Mouse (Mus musculus): ENCODE results near the gene Smim6. TPM values are rescaled to one million over a fixed set of nuclear protein-coding genes. Genes with fewer than 3 reads are reported as not detected.
A peak's percentile ranks its signal among the peaks of the same experiment; 100 is the strongest.

Smim6 gene
- polyA plus RNA-seq, 1 experiment from 2014 or later, result 1.1 TPM

DNA sequence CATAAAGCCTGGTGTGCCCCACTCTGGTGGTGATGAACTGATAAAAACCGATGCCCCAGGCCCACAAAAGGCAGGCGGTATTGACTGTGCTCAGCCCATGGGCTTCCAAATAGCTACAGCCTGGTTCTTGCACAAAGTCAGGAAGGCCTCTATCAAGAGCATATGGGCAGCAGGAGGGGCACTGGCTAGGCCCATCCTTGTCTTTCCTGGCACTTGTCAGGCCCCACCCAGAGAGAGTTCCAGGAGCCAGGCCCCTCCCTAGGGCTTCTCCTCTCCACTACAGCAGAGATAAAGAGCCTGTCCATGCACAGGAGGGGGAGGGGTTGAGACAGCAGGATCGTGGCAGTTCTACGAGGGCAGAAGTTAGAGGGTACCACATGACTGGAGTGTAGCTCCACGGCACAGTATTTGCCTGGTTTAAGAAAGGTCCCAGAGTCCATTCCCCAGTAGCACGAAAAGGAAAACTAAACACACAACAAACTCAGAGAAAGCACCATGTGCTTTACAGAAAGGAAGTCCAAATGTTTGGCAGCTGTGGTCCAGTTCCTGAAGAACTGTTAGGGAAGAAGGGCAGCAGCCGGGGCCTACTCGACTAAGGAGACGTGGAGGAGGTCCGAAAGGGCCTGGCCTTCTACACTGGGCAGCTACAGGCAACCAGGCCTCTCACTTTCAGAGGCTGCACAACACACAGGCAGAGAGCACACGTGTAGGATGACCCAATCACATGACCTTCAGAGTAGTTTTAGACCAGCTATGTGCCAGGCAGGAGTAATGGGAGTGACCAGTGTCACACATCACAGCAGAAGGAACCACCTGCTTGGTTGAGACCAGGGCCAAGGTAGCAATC, 8.2 kb upstream of the Smim6 start:
- Histone ChIP-seq H3K4me1 (peaks cover 32% of the 10 kb centered on the region), H3K4me3 (no peak overlapping the region), H3K27me3 (ENCODE audit: low read depth, poor library complexity, severe bottlenecking) (no peaks in the 10 kb centered on the region), H3K27ac (peak overlapping the region; percentile 31), H3K36me3 (peaks cover 35% of the 10 kb centered on the region), H3K9me3 (replicated peaks) (no peaks in the 10 kb centered on the region)
- no peak for DNase-seq (ENCODE audit: low spot score)
- 72% methylated on average over 11 of the region's 11 CpGs for WGBS

DNA sequence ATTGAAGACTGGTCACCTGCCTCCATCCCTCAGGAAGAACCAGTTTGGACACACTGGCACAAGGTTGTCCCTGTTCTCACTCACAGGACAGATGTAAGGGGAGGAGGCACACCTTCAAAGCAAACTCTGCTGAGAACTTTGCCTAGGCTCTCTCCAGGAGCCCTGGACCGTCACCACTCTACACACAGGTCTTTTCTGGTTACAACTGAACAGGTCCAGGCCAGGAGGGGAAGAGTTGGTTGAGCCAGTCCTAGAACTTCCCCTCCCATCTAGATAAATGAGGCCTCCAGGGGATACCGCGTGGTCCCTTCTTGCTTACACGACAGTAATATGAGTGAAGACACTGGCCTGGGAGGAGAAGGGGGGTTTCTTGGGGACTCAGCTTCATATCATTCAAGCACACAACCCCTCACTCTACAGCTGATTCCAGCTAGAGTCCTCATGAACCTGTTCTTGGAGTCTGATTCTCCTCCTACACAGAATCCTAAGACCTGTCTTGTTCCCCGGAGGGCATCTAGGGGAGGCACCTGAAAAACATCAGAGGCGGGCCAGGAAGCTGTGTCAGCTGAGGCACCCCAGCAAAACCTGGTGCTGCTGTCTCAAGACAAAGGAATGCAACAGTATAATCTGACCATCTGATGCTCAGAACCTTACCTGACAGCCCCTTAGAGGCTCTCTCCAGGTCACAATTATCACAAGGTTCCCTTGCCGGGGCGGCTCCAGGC, 7.4 kb upstream of the Smim6 start:
- Histone ChIP-seq H3K4me1 (peaks cover 24% of the 10 kb centered on the region), H3K27ac (peak overlapping the region; percentile 66; the same call in 1 of the 2 replicates), H3K9me3 (replicated peaks) (no peaks in the 10 kb centered on the region), H3K36me3 (peaks cover 36% of the 10 kb centered on the region), H3K4me3 (no peak overlapping the region), H3K27me3 (ENCODE audit: low read depth, poor library complexity, severe bottlenecking) (no peaks in the 10 kb centered on the region)
- DNase-seq (ENCODE audit: low spot score), result no peak
- 82% methylated on average over 8 of the region's 8 CpGs for WGBS

DNA sequence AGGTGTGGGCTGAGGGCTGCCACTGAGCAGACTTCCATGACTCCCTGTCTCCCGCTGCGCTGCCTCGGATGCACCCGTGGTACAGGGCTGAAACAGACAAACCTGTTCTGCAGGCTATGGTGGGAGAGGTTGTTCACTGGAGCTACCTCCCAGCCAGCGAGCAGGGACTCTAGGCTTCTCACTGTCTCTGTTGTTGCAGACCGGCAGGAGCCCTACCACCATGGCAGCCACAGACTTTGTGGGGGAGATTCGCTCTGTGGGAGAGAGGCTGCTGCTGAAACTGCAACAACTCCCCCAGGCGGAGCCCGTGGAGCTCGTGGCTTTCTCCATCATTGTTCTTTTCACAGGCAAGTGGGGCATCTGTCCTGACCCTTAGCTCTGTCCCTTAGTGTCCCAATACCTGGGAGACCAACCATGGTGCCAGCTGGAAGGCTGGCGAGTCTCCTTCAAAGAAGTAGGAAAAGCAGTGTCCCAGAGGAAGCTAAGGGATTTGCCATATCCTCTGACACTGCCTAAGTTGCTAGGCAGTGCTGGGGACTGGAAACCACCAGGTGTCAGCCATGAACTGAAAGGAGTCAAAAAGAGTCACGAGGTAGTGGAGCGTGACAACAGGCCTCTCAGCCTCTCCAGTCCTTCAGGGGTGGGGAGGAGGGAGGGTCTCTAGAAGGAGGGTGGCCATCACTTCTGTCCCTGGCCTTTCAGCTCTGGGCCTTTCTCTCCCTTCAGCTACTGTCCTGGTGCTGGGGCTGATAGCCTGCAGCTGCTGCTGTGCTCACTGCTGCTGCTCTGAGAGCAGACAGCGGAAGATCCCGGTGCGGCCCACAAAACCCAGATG, 6.6 kb upstream of the Smim6 start:
- no peak overlapping the region for H3K4me3 ChIP-seq
- 63% methylated on average over 16 of the region's 16 CpGs for WGBS
- DNase-seq (ENCODE audit: low spot score), result no peak
- H3K27ac ChIP-seq, result peak overlapping the region; percentile 66
- H3K36me3 ChIP-seq, result peaks cover 37% of the 10 kb centered on the region
- no peaks in the 10 kb centered on the region for H3K9me3 ChIP-seq (replicated peaks)
- H3K4me1 ChIP-seq, result peaks cover 16% of the 10 kb centered on the region
- no peaks in the 10 kb centered on the region for H3K27me3 ChIP-seq (ENCODE audit: low read depth, poor library complexity, severe bottlenecking)

DNA sequence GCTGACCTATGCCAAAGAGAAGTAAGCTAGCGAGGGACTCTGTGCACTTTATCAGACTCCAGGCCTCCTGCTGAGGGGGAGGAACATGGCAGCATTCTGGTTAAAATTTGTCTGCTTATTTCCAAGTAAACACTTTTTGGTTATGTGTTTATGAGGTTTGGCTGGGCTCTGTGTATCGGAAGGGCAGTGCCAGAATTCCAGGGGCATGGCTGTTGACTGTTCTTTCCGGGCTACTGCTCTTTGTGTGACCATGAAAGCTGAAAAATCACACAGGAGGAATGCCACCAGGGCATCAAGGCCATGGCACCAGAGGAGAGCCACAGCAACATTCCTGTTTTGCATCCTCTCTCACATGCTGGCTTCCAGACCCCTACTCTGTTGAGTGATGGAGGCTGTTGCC, 5.7 kb upstream of the Smim6 start:
- Histone ChIP-seq H3K27me3 (ENCODE audit: low read depth, poor library complexity, severe bottlenecking) (no peaks in the 10 kb centered on the region), H3K36me3 (peaks cover 38% of the 10 kb centered on the region), H3K4me3 (no peak overlapping the region), H3K9me3 (replicated peaks) (no peaks in the 10 kb centered on the region), H3K27ac (no peak overlapping the region), H3K4me1 (peaks cover 9% of the 10 kb centered on the region; the same call in 1 of the 2 replicates)
- 85% methylated on average over 3 of the region's 3 CpGs for WGBS
- no peak for DNase-seq (ENCODE audit: low spot score)

DNA sequence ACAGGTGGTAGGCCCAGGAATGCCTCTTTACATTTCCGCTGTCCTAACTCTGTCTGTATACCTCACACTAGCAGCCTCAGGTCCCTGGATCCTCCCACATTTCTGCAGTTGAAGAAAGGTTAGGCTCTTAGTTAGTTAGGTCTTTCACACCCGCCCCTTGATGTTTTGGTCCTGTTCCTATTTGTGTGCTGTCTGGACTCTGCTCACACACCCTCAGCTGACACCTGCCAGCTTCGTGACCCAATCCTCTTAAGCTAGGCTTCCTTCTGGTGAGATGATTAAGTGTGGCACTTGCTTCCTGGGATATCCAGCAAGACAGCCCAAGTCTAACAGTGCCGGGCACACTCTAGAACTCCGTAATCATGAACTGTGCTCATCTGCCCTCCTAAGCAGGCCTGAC, 5.3 kb upstream of the Smim6 start:
- no peaks in the 10 kb centered on the region for H3K27me3 ChIP-seq (ENCODE audit: low read depth, poor library complexity, severe bottlenecking)
- 90% methylated on average over 5 of the region's 5 CpGs for WGBS
- no peak for DNase-seq (ENCODE audit: low spot score)

DNA sequence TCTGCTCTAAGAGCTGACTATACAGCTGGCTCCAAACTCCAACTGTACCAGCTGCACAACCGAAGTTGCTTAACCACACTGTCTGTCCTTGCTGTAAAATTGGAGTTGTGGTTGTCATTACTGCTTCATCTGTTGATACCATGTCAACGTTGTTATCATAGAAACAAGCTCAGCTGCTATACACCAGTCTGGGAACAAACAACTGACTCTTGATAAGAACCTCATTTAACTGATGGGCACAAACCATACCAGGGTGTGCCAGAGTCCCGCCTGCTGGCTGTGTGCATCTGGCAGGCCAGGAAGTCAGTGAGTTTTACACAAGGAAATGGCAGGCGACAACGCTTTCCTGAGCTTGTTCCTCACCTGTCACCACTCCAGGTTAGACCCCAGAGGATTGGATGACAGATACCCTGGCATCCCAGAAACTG, 669 bp upstream of the Smim6 start:
- Histone ChIP-seq H3K9me3 (replicated peaks) (no peaks in the 10 kb centered on the region), H3K4me1 (no peaks in the 10 kb centered on the region), H3K36me3 (peaks cover 57% of the 10 kb centered on the region), H3K27me3 (ENCODE audit: low read depth, poor library complexity, severe bottlenecking) (no peaks in the 10 kb centered on the region), H3K4me3 (no peak overlapping the region), H3K27ac (no peak overlapping the region)
- 96% methylated on average over 5 of the region's 5 CpGs for WGBS
- no peak for DNase-seq (ENCODE audit: low spot score)

More for the DNA sequence above, 5.3 kb upstream of the Smim6 start:
- Histone ChIP-seq H3K4me1 (peaks cover 9% of the 10 kb centered on the region; the same call in 1 of the 2 replicates), H3K36me3 (peaks cover 41% of the 10 kb centered on the region), H3K9me3 (replicated peaks) (no peaks in the 10 kb centered on the region), H3K4me3 (no peak overlapping the region), H3K27ac (no peak overlapping the region)

DNA sequence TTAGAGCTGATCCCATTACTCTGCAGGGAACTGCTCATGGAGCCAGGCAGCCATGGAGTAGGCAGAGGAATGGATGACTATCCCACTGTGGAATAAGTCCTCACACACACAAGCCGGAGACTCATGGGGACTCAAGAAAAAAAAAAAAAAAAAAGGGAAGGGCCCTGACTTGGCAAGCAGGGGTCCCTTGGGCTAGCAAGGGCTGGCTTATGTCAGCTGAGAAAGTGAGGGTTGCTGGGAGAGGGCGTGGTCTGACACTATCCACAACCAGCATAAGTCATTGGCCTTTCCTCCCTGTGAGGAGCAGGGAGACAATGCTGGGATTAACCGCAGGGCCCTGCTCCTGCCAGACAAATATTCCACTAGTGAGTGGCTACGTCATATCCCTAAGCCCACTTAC, 4.8 kb downstream of the Smim6 start:
- no peak for DNase-seq (ENCODE audit: low spot score)
- Histone ChIP-seq H3K27me3 (ENCODE audit: low read depth, poor library complexity, severe bottlenecking) (no peaks in the 10 kb centered on the region), H3K36me3 (peaks cover 65% of the 10 kb centered on the region), H3K9me3 (replicated peaks) (no peaks in the 10 kb centered on the region), H3K4me3 (no peak overlapping the region), H3K27ac (no peak overlapping the region), H3K4me1 (no peaks in the 10 kb centered on the region)
- WGBS, result 93% methylated on average over 4 of the region's 4 CpGs

DNA sequence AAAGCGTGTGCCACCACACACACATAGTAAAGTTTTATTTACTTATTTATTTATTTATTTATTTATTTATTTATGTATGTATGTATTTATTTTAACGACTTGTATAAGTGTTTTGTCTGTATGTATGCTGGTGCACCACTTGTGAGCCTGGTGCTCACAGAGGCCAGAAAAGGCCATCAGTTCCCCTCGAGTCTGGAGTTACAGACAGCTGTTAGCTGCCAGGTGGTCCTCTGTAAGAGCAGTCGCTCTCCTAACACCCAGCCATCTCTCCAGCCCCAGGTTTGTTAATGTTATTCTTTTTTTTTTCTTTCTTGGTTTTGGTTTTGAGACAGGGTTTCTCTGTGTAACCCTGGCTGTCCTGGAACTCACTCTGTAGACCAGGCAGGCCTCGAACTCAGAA, 6.8 kb downstream of the Smim6 start:
- Histone ChIP-seq H3K27ac (no peak overlapping the region), H3K4me3 (no peak overlapping the region), H3K4me1 (no peaks in the 10 kb centered on the region), H3K36me3 (peaks cover 64% of the 10 kb centered on the region), H3K27me3 (ENCODE audit: low read depth, poor library complexity, severe bottlenecking) (no peaks in the 10 kb centered on the region), H3K9me3 (replicated peaks) (no peaks in the 10 kb centered on the region)
- 94% methylated on average over 5 of the region's 5 CpGs for WGBS
- no peak for DNase-seq (ENCODE audit: low spot score)

DNA sequence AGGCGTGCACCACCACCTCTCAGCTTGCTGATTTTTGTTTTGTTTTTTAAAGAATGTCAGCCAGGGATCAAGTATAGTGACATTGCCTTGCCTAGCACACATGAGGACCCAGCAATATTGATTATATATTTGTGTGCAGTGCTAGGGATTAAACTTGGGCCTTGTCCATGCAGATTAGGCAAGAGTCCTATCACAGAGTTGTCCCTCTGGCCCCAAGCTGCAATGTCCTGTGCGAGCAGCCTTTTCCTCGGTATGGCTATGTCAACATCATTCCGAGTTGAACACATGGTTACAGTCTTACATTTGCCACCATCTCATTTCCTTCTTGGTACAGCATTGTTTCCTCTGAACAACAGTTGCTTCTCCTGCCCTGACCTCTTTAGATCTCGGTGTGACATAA, 7.3 kb downstream of the Smim6 start:
- H3K27me3 ChIP-seq (ENCODE audit: low read depth, poor library complexity, severe bottlenecking), result no peaks in the 10 kb centered on the region
- no peak for DNase-seq (ENCODE audit: low spot score)
- no peak overlapping the region for H3K27ac ChIP-seq
- no peaks in the 10 kb centered on the region for H3K4me1 ChIP-seq
- H3K4me3 ChIP-seq, result no peak overlapping the region
- no peaks in the 10 kb centered on the region for H3K9me3 ChIP-seq (replicated peaks)
- peaks cover 64% of the 10 kb centered on the region for H3K36me3 ChIP-seq
- 95% methylated on average over 5 of the region's 5 CpGs for WGBS

DNA sequence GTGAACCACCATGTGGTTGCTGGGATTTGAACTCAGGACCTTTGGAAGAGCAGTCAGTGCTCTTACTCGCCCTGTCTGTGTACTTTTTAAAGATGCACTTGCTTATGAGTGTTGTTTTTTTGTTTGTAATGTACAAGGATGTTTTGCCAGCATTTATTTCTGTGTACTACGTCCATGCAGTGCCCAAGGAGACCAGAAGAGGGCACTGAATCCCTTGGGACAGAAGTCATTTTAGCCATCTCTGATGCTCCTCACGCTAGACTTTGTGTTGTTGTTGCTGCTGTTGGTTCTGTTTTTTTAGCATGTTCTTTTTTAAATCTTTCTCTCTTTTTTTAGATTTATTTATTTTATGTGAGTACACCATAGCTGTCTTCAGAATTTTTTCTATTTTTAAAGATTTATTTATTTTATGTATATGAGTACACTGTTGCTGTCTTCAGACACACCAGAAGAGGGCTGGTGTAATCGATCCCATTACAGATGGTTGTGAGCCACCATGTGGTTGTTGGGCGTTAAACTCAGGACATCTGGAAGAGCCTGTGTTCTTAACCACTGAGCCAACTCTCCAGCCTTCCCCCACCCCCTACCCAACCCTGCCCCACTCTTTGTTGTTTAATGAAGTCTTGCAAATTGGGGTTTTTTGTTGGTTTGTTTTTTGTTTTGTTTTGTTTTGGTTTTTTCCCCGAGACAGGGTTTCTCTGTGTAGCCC, 8.4 kb downstream of the Smim6 start:
- Histone ChIP-seq H3K36me3 (peaks cover 66% of the 10 kb centered on the region), H3K9me3 (replicated peaks) (no peaks in the 10 kb centered on the region), H3K4me1 (no peaks in the 10 kb centered on the region), H3K27me3 (ENCODE audit: low read depth, poor library complexity, severe bottlenecking) (no peaks in the 10 kb centered on the region), H3K27ac (no peak overlapping the region), H3K4me3 (no peak overlapping the region)
- 54% methylated on average over 6 of the region's 6 CpGs for WGBS
- peak; percentile 51 for DNase-seq (ENCODE audit: low spot score)

DNA sequence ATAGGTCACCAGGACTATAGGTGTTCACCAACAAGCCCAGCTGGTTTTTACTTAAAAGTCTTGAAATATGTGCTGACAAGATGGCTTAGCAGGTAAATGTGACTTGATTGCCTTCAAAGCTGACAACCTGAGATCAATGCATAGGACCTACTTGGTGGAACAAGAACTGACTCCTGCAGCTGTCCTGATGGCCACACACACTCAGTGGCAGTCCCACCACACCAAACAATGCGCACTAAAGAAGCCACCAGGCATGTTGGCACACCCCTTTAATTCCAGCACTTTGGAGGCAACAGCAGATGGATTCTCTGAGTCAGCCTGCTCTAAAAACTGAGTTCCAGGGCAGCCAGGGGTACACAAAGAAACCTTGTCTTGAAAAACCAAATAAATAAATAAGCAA, 10.2 kb downstream of the Smim6 start:
- Histone ChIP-seq H3K27ac (no peak overlapping the region), H3K27me3 (ENCODE audit: low read depth, poor library complexity, severe bottlenecking) (no peaks in the 10 kb centered on the region), H3K4me1 (no peaks in the 10 kb centered on the region), H3K9me3 (replicated peaks) (no peaks in the 10 kb centered on the region), H3K4me3 (no peak overlapping the region), H3K36me3 (peaks cover 61% of the 10 kb centered on the region)
- DNase-seq (ENCODE audit: low spot score), result no peak
- WGBS, result 98% methylated on average over 1 of the region's 1 CpGs

DNA sequence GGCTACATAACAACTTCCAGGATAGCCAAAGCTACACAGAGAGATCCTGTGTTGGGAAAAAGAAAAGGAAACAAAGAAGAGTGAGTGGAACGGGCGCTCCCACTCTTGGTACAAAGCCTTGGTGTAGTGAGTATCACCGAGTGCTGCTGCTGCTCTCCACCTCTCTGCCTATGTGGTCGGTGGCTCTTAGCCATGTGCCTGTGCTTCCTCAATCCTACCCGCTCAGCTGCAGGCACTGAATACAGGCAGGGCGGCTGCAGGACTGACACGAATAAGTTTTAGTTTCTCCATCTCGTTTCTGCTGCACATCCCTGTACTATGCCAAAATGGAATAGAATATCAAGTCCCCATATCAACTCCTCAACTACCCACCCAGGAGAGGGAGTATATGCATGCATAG, 17.2 kb downstream of the Smim6 start:
- WGBS, result 95% methylated on average over 8 of the region's 8 CpGs

More for the DNA sequence above, 17.2 kb downstream of the Smim6 start:
- no peak for DNase-seq (ENCODE audit: low spot score)
- Histone ChIP-seq H3K4me3 (no peak overlapping the region), H3K27me3 (ENCODE audit: low read depth, poor library complexity, severe bottlenecking) (no peaks in the 10 kb centered on the region), H3K36me3 (peaks cover 50% of the 10 kb centered on the region), H3K4me1 (peaks cover 12% of the 10 kb centered on the region), H3K27ac (no peak overlapping the region), H3K9me3 (replicated peaks) (no peaks in the 10 kb centered on the region)
